Mouse (Mus musculus) thymus, adult 2 months (tissue): ENCODE measurements at regions not wholly inside any gene's neighbourhood (a gene's known extent, or its start where the extent isn't known, plus 50 kb on each side); places are given as distances from the start of the nearest gene placed in this dataset.

Source experiments
- DNase-seq: peaks from one replicate; pipeline ENCODE4 v3.0.0; 2021
- H3K27ac ChIP-seq: fragments of 200-500 bp; 2 replicates; pipeline ENCODE4 v1.5.1; 2012; ENCODE audit warnings: low read length, control low read depth; ENCODE audit not compliant: control insufficient read depth, insufficient read depth
- H3K27me3 ChIP-seq: fragments of 200-500 bp; 2 replicates; pipeline ENCODE4 v1.6.1; 2012; ENCODE audit warnings: mild to moderate bottlenecking, low read length, moderate library complexity, mixed read lengths; ENCODE audit not compliant: control insufficient read depth, insufficient read depth
- H3K36me3 ChIP-seq: fragments of 200-500 bp; 2 replicates; pipeline ENCODE4 v1.6.1; 2012; ENCODE audit warnings: mild to moderate bottlenecking, low read length, moderate library complexity; ENCODE audit not compliant: control insufficient read depth, insufficient read depth
- H3K4me1 ChIP-seq: fragments of 200-500 bp; replicated peaks from 2 replicates; pipeline ENCODE4 v1.6.1; 2012; ENCODE audit warnings: low read length; ENCODE audit not compliant: control insufficient read depth, insufficient read depth
- H3K4me3 ChIP-seq: fragments of 200-500 bp; 2 replicates; pipeline ENCODE4 v1.5.1; 2012; ENCODE audit warnings: mild to moderate bottlenecking, low read length, control low read depth, moderate library complexity; ENCODE audit not compliant: control insufficient read depth, insufficient read depth
- CTCF ChIP-seq: fragments of 200-500 bp; IDR thresholded peaks from 2 replicates; pipeline ENCODE4 v1.5.1; 2012; ENCODE audit warnings: mild to moderate bottlenecking, control low read depth, low read length, moderate library complexity, borderline replicate concordance; ENCODE audit not compliant: control insufficient read depth, poor library complexity, insufficient read depth; ENCODE audit errors: extremely low read depth
- POLR2A ChIP-seq: fragments of 200-500 bp; IDR thresholded peaks from 2 replicates; pipeline ENCODE4 v1.6.1; 2012; ENCODE audit warnings: mild to moderate bottlenecking, low read length, control low read depth, moderate library complexity; ENCODE audit not compliant: control insufficient read depth, poor library complexity, insufficient read depth; ENCODE audit errors: extremely low read depth
- WGBS: fragments of 180-500 bp; shearing (Covaris S2); methylation state at CpG from one replicate; pipeline ENCODE4 v1.1.7; 2018; 5-methylcytosine and 5-hydroxymethylcytosine counted together

- no peak overlapping the region for H3K4me3 ChIP-seq
- no peaks in the 10 kb centered on the region for H3K27me3 ChIP-seq
- DNase-seq = no peak
- H3K36me3 ChIP-seq = no peaks in the 10 kb centered on the region
- H3K27ac ChIP-seq = no peak overlapping the region
- TF ChIP-seq CTCF (no peak), POLR2A (no peak)
- peaks cover 7% of the 10 kb centered on the region; the same call in 1 of the 2 replicates for H3K4me1 ChIP-seq
These were observed 2010.6 kb downstream of the A830018L16Rik start for GRCm38 (mm10) chr1:13424524-13424923.

GRCm38 (mm10) chr1:13425601-13426327 lies 2011.9 kb downstream of the A830018L16Rik start:
- Histone ChIP-seq H3K4me1 (peaks cover 7% of the 10 kb centered on the region; the same call in 1 of the 2 replicates), H3K4me3 (peak overlapping the region; percentile 87; the same call in 1 of the 2 replicates), H3K27ac (no peak overlapping the region), H3K27me3 (no peaks in the 10 kb centered on the region), H3K36me3 (no peaks in the 10 kb centered on the region)
- WGBS = 26% methylated on average over 9 of the region's 9 CpGs
- peak; percentile 11 for DNase-seq
- TF ChIP-seq POLR2A = no peak
- no peak for TF ChIP-seq CTCF

DNA sequence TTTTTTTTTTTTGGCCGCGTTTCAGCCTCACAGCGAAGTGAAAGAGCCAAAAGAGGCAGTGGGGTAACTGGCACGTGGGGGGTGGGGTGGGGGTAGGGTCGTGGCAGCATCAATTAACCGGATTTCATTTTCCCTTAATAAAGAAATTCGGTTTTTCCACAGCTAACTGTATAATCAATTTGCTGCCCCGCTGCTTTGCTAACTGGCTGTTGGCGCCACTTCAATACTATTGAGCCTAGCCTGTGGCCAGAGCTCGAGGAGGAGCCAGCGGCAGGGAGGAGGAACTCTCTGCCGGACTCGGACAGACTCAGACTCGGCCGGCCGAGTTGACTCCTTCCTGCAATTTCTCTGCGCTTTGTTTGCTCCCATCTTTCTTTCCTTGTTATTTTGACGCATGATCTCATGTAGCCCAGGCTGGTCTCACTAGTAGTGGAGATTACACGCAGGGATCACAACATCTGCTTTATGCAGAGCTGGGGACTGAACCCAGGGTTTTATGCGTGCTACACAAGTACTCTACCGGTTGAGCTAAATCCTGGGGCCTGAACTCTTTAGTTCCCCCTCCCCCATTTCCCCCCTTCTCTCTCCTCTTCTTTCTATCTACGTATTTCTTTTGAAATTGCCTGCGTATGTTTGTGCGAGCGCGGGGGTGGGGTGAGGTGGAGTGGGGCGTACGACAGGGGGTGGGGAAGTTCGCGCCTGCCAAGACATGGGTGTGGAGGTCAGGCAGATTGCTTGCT lies 2012.6 kb downstream of the A830018L16Rik start:
- Histone ChIP-seq H3K27ac (peak overlapping the region; percentile 79), H3K4me3 (peak overlapping the region; percentile 87), H3K27me3 (no peaks in the 10 kb centered on the region), H3K4me1 (peaks cover 7% of the 10 kb centered on the region; the same call in 1 of the 2 replicates), H3K36me3 (no peaks in the 10 kb centered on the region)
- TF ChIP-seq CTCF (no peak), POLR2A (no peak)
- DNase-seq = peak; percentile 65
- under 1% methylated on average over 30 of the region's 30 CpGs for WGBS

- no peak for DNase-seq
- Histone ChIP-seq H3K27ac (peak overlapping the region; percentile 79), H3K4me1 (peaks cover 7% of the 10 kb centered on the region; the same call in 1 of the 2 replicates), H3K4me3 (peak overlapping the region; percentile 87), H3K27me3 (no peaks in the 10 kb centered on the region), H3K36me3 (no peaks in the 10 kb centered on the region)
- WGBS = 74% methylated on average over 5 of the region's 5 CpGs
- no peak for TF ChIP-seq POLR2A
- TF ChIP-seq CTCF = no peak
These were observed 2013.1 kb downstream of the A830018L16Rik start for GRCm38 (mm10) chr1:13427068-13427434.

DNA sequence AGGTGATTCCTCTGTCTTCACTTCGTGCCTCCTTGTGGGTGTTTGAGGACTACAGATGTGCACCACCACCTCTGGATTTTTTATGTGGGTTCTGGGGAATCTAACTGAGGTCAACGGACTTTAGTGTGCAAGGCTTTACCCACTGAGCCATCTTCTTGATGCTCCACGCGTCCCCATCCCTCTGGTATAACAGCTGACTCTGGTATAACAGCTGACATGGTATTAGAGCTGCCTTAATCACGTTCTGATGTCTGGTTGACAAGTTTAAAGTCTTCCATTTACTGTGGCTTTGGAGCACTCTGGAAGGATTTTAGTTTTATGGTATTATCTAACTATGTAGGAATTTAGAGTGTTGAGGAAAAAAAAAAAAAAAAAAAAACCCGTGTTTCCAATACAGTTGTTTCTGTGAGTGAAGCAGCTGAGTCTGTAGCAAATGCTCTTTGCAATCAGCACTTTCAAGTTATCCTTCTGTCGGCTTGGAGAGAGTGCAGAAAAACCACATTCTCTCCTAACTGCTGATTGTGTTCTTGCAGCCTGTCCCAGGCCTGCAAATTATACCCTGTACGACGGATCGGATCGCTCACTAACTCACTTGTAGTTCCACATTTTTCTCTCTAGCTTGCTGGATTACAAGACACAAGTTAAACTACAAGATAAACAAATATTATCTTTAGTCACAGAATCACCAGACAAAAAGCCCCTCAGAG lies 2013.7 kb downstream of the A830018L16Rik start:
- no peaks in the 10 kb centered on the region for H3K36me3 ChIP-seq
- no peak for DNase-seq
- no peak for TF ChIP-seq POLR2A
- TF ChIP-seq CTCF = no peak
- H3K4me1 ChIP-seq = peaks cover 7% of the 10 kb centered on the region; the same call in 1 of the 2 replicates
- no peak overlapping the region for H3K27ac ChIP-seq
- 77% methylated on average over 11 of the region's 11 CpGs for WGBS
- H3K4me3 ChIP-seq = no peak overlapping the region
- no peaks in the 10 kb centered on the region for H3K27me3 ChIP-seq

DNA sequence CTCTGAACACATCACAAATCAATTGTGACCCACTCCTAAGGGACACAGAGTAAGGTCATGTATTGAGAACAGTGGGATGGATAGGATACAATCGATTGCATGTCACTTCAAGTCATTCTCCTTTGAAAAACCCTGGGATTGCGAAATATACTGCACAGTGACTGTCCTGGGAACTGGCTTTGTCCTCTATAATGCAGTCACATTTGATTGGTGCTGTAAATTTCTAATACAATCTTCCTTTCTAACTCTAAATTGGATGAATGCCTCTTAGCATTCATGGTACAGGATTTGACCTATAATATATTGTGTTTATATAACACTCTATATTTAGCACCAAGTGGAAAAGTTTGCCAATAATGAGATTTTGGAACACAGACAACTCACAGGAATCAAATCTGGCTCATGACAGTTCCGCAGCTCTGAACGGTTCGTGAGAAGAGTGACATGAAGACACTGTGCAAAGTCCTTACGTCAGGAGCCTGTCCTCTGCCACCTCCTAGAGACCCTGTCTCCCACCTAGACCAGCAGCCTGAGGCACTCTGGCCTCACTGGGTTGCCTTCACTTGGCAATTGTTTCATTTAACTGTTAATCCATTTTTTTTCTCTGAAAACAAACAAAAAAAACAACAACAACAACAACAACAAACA lies 2024.0 kb downstream of the A830018L16Rik start:
- 91% methylated on average over 6 of the region's 6 CpGs for WGBS
- no peak overlapping the region for H3K27ac ChIP-seq
- no peaks in the 10 kb centered on the region for H3K27me3 ChIP-seq
- DNase-seq = no peak
- H3K4me1 ChIP-seq = no peaks in the 10 kb centered on the region
- no peak overlapping the region for H3K4me3 ChIP-seq
- no peak for TF ChIP-seq POLR2A
- TF ChIP-seq CTCF = no peak
- H3K36me3 ChIP-seq = no peaks in the 10 kb centered on the region
